Mouse (Mus musculus): ENCODE measurements around the gene Vwa5b2. TPM values are rescaled to one million over a fixed set of nuclear protein-coding genes. Genes with fewer than 3 reads are reported as not detected.
A peak's percentile ranks its signal among the peaks of the same experiment; 100 is the strongest.

The Vwa5b2 gene
- total RNA-seq, 2 experiments from 2014 or later, result not detected

DNA sequence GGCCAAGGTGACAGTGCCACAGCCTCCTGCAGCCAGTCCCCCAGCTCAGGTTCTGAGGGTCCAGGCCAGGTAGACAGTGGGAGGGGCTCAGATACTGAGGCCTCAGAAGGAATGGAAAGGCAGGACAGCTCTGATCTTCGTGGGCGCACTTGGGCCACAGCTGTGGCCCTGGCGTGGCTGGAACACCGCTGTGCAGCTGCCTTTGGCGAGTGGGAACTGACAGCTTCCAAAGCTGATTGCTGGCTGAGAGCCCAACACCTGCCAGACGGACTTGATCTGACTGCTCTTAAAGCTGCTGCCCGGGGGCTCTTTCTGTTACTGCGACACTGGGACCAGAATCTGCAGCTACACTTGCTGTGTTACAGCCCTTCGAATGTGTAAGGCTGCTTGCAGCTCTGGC lies 15.4 kb downstream of the Vwa5b2 start:
- ATAC-seq (replicated peaks; ENCODE audit: low FRiP score, poor library complexity, severe bottlenecking), result no peak

DNA sequence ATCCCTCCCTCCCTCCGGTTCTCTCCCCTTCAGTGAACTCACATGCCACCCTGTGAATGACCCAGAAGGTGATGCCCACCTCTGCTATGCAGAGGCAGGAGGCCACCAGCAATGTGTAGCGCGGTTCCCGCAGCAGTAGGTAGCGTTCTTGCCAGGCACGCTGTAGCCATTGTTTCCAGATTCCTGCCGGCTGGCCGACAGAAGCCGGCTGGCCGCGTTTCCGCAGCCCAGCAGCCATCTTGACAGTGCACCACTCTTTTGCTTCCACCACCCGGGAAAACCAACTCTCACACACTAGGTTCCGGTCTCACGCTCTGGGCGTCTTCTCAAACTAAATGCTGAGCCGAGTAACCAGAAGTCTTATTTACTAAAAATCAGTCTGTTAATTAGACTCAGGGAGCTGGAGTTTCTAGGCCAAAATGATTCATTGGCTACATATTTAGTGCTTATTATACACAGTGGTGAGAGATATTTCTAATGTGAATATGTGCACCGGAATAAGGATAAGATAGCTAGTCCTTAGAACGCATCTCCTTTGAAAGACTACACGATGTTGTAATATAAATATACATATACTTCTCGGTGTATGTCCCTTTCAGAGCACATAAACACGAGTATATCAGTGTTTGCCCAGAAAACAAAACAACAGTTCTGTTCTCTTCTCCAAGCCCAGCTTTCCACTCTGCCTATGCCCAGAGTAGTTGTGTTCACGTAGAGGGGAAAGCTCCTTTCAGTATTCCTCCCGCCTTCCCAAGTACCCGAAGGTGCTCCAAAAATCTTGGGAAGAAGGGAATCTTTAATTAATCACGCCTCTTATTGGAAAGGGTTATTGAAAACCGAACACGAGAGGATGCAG lies 21.5 kb downstream of the Vwa5b2 start:
- peak; percentile 56 for ATAC-seq (replicated peaks; ENCODE audit: low FRiP score, poor library complexity, severe bottlenecking)

DNA sequence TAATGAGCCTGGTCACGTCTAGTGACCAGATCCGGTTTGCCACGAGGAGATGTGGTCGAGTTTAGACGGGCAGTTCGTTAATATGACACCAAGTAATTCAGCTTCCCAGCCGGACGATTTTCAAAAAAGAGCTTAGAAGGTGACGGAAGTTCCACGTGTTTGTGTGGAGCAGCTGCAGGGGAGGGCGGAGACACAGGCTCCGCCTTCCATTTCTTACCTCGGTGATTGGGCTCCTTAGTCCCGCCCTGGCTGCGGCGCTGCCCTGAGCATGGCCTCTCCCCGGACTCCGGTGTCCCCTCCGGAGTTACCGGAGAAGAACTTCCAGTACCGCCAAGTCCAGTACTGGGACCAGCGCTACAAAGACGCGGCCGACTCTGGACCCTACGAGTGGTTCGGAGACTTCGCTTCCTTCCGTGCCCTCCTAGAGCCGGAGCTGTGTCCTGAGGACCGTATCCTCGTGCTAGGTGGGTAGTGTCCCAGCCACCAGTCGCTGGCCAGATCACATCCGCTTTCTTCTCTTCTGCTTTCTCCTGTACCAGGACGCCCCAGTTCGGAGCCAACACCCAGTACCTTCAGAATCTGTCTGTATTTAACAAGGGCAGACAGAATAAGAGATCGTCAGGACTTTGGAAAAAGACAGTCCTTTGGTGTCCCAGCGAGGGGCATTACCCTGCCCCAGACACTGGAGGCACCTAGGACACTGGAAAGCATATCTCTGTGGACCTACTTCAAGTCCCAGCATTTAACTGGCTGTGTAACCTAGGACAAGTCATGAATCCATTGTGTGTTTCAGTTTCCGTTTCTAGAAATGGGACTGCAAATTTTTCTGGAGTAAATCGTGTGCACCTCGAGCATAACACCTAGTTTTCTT lies 22.3 kb downstream of the Vwa5b2 start, which contains the start of the genes Eef1akmt4, Gm49333 and Alg3:
Gene Eef1akmt4 (plus strand): TSS at position 237 of the 871 bp plus-strand sequence.
Gene Gm49333 (plus strand): TSS at position 254 of the 871 bp plus-strand sequence.
Gene Alg3 (minus strand): TSS at position 379 of the 871 bp plus-strand sequence.
- ATAC-seq (replicated peaks; ENCODE audit: low FRiP score, poor library complexity, severe bottlenecking), result peak; percentile 99

DNA sequence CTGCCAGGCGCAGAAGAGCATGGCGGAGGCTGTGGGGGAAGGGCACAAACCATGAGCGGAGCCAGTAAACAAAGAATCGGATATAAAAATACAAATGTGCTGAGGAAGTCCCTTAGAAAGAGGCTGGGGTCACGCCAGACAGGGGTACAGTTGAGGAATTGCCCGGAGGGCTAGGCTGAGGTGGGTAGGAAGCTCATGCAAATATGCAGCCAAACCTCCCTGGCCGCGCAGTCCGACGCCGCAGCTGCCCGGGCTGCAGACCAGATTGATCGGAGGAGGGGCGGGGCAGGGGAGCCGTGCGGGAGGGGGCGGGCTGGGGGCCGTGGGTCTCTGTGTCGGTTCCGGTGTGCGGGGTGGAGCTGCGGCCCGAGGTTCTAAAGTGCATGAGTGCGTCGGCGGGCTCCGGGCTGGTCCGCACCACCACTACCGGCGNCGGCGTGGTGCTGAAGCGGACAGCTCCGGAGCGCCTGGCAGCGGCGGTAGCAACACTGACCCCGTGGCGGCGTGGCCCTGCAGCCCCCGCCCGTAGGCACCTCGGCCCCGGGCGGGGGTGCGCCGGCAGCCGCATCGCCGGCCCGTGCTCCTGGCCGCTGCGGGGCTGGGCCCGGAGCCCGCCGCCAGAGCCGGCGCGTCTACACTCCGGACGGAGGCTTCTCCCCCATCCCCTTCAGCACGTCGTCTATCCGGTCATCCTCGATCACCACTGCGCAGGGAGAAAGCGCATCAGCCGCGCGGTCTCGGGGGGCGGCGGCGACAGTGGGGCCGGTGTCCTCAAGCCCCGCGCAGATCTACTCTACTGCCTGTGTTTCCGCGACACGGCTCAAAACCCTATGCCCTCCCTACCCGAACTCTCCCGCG lies 30.5 kb downstream of the Vwa5b2 start:
- ATAC-seq (replicated peaks; ENCODE audit: low FRiP score, poor library complexity, severe bottlenecking), result no peak

DNA sequence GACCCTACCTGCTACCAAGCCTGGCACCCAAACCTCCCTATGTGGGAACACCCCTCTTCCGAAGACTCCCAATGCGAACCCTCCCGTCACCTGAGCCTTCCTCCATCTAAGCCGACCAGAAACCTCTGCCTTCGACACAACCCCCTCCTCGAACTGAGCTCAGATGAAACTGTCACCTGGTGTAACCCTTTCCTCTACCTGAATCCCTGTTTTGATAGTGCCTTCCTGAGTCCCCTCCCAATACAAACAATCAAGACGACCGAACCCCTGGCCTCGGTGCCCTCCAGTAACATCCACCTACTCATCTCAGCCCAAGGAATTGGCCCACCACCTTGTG lies 31.1 kb downstream of the Vwa5b2 start:
- ATAC-seq (replicated peaks; ENCODE audit: low FRiP score, poor library complexity, severe bottlenecking), result no peak

DNA sequence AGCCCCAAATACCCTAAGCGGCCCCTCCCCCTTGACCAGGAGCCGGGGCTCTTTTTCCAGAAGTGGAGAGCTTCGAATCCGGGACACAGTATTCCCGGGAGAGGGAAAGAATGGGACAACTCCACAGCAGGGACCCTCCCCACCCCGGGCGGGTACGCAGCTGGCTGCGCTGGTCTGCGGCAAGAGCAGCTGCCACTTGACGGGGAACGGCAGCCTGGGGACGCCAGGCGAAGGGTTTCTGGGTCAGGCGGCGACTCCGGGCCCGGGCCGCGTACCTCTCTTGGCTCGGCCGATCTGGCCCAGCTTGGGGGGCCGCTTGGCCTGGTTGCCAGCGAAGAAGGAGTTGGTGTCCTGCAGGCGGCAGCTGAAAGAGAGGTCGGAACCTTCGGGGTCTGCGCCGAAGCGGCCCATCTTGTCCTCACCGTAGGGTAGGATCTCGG lies 31.5 kb downstream of the Vwa5b2 start:
- ATAC-seq (replicated peaks; ENCODE audit: low FRiP score, poor library complexity, severe bottlenecking), result no peak

DNA sequence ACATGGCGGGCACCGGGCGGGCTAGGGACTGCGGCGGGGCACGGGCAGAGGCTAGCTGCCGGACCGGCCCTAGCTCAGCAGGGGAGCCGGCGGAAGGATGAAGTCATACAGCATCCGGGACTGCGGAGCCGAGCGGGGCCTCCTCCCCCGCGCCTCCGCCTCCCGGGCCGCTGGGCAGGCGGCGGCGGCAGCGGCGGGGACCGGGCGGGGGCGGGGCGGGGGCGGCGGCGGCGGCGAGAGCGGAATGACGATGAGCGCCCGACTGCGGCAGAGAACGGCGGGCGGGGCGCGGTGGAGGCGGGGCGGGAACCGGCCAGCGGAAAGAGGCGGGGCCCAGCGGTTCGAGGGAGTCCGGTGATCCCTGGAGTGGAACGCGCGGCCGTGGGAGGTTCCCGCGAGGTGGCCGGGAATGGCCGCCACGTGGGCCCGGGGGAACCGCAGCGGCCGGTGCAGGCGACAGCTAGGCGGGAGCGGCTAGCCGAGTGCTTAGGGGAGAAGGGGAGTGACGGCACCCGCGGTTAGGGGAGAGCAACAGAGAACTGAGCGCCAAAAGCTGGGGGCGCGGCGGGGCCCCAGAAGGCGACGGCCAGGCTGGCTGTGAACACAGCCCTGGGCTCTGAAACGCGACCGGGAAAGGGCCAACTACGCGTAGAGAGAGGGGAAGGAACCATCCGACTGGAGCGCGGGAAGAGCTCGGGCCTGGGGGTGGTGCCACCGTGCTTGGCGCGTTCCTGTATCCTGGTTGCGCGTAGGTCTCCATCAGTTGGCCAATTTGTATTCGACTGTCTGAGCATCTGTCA lies 32.1 kb downstream of the Vwa5b2 start, which contains the start of gene Camk2n2:
Gene Camk2n2 (minus strand): TSS at position 97 of the 800 bp plus-strand sequence.
- ATAC-seq (replicated peaks; ENCODE audit: low FRiP score, poor library complexity, severe bottlenecking), result peak; percentile 67

DNA sequence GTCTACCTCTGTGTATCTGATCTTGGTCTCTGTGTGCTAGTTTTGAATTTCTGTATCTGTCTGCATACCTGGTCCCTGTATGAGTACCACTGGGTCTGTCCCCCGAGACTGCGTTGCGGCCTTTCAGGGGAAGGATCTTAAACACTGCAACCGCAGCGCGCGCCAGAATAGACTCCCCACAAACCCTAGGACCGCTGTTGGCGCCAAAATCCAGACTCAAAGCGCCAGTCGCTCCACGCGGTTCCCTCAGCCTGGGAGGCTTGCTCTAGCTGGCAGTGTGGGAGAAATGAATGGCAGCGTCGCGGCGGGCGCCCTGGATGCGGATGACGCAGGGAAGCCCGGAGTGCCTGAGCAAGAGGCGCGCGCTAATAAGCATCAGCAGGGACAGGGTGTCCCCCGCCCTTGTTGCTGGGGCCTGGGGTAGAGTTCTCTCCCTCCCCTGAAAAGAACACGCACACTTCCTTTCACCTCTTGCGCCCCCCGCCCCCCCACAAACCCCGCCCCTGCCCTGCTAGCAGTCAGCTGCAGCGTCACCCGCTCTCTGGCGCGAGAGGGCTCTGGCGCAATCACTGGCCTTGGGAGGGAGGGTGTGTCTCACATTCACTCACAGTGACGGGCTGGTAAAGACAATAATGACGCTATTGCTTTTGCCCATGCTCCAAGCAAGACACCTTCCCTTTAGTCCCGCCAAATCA lies 32.9 kb downstream of the Vwa5b2 start:
- no peak for ATAC-seq (replicated peaks; ENCODE audit: low FRiP score, poor library complexity, severe bottlenecking)

DNA sequence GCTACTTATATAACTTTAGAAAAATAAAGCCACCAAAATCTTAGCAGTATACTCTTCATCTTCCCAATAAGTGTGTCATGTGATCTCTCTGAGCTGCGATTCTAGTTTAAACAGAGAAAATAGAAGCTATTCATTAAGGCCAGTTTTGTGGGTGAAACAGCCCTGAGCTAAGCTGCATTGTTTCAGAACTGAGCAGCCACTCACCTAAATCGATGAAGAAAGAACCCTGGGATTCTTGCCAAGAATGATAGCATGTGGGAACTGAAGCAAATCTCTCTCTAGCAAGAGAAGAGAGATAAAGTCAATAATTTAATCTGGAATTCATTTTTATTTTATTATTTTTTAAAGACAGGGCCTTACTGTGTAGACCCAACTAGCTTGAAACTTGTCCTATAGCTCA lies 33.9 kb downstream of the Vwa5b2 start:
- no peak for ATAC-seq (replicated peaks; ENCODE audit: low FRiP score, poor library complexity, severe bottlenecking)

DNA sequence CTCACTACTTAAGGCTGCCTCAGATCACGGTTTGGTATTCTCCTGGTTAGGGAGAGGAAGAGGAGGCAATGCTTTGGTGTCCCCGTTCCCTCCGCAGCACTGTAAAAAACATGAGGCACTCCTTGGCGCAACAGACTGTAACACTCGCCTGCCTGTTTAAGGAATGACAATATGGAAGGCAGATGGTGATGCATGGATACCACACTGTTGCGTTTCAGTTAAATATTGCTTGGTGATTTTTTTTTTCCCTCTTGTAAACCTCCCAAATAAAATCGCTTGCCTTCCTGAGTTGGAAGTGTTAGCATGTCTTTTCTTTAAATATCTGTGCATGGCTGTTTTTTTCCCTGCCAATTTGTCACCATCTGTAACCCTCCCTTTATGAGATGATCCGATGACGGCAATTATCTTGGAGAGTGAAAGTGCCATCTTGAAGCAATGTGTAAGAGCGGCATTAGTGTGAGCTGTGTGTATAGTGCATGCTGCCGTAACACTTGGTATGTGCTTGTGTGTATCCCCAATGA lies 39.7 kb downstream of the Vwa5b2 start:
- ATAC-seq (replicated peaks; ENCODE audit: low FRiP score, poor library complexity, severe bottlenecking), result no peak

DNA sequence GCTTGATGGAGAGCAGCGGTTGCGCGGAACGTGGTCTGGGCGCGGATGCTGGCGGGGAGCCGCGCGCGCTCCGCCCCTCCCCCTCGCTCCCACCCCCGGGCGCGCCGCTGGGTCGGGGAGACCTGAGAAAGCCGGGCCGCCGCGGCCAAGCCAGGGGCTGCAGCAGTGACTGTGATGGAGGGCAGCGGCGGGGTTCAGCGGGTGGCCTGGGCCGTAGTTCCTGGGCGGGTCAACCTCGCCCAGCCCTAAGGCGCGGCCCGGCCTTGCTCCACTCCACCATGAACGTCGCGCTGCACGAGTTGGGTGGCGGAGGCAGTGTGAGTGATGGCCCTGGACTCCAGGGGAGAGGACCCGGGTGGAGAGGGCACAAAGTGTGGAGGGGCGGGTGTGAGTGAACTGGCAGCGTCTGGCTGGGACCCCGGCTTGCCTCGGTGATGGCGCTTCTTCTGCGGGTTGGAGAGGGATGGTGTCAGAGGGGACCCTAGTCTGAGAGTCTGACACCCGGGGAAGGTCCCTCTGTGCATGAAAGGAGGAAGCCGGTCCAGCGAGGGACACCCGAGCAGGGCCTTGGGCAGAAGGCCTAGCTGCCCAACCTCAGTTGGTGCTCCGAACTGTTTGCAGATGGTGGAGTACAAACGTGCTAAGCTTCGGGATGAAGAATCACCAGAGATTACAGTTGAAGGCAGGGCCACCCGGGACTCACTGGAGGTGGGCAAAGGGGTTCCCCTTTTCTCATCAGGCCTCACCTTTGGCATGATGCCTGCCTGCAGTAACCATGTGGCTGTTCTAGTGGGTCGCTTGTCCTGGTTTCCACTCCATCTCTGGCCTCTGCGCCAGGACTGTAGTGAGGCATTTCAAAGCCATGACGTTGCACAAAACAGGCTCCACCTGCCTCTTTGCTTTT lies 40.7 kb downstream of the Vwa5b2 start, which contains the start of gene Ece2:
Gene Ece2 (plus strand): TSS at position 98 of the 904 bp plus-strand sequence.
- ATAC-seq (replicated peaks; ENCODE audit: low FRiP score, poor library complexity, severe bottlenecking), result peak; percentile 47; the same call in 1 of the 2 replicates

DNA sequence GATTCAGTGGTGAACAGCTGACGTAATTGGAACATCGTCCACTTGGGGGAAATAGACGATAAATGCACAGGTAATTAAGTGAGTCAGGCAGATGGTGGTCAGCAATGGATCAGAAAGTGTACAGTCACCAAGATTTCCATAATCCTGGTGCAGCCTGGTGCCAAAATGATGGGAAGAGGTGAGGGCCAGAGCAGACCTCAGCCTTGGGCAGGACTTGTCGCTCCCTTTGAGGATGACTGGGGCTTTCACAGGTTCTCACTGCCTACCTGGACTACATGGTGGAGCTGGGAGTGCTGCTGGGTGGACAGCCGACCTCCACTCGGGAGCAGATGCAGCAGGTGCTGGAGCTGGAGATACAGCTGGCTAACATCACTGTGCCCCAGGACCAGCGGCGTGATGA lies 48.1 kb downstream of the Vwa5b2 start:
- ATAC-seq (replicated peaks; ENCODE audit: low FRiP score, poor library complexity, severe bottlenecking), result 0 out of 2 replicates have a peak, but pooled peaks have one; percentile 51

DNA sequence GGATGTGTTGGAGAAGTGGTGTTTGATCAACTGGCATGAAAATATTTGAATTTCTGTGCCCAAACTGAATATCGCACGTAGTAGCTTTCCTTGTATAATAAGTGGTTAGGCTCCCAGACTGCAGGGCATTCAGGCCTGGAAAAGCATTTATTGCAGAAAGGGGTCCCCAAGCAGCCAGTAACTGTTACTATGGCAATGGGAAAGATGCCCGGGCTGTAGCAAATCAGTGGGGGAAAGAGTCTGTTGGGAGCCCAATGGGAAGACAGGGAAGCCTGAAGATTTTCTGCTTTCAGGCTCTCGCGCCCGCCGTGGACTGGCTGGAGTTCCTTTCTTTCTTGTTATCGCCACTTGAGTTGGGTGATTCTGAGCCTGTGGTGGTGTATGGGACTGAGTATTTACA lies 49.1 kb downstream of the Vwa5b2 start:
- no peak for ATAC-seq (replicated peaks; ENCODE audit: low FRiP score, poor library complexity, severe bottlenecking)

DNA sequence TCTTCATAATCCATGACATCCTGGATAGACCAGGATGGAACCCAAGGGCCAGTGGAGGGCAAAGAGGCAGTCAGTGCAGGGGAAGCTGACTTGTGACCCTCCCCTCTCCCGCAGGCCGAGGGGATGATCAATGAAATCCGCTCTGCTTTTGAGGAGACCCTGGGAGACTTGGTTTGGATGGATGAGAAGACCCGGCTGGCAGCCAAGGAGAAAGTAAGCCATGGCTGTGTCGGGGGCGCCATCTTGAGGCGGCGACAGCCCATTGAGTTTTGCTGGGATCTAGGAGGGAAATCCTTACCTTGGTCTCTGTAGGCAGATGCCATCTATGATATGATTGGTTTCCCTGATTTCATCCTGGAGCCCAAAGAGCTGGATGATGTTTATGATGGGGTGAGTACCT lies 52.9 kb downstream of the Vwa5b2 start:
- no peak for ATAC-seq (replicated peaks; ENCODE audit: low FRiP score, poor library complexity, severe bottlenecking)

DNA sequence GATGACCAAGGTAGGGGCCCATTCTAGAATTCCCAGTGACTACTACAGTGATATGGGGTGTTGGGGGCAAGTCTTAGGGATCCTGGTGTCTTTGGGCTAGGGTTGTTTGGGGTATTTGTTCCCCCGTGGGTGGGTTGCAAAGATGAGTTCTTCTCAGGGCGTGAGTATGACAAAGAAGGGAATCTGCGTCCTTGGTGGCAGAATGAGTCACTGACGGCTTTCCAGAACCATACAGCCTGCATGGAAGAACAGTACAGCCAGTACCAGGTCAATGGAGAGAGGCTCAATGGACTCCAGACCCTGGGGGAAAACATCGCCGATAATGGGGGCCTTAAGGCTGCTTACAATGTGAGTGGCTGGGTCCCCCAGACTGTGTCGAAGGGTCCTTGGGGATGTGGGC lies 54.6 kb downstream of the Vwa5b2 start:
- no peak for ATAC-seq (replicated peaks; ENCODE audit: low FRiP score, poor library complexity, severe bottlenecking)

DNA sequence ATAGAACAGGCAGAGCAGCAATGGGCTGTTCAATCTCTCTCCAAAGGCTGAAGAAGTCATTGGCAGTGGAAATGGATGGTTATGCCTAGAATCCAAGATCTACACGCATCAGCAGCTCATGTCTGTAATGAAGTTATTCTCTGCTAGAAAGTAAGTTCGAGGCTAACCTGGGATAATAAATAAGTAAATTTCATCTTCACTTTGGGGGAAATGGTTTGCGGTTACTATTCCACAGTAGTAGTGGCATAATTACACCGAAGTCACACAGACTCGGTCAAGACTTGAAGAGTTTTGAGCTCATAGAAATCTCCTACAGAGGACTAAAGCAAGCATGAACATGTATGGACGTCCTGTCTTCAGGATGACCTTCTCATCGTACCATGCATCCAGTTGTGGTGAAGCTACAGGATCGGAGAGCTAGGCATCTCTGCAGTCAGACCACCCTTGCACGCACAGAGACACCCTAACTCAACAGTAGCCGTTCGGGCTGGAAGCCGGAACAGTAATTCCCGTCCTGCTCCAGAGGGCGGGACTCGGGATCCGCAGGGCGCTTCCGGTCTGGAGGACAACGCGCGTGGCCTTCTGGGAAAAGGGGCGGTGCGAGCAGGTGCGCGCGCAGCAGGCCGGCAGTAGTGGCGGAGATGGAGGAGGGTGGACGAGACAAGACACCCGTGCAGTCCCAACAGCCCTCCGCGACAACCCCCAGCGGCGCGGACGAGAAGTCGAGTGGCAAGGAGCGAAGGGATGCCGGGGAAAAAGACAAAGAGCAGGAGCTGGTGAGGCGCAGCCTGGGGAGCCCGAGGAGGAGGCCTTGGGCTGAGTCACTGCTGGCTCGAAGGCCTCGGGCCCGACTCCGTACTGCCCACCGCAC lies 62.0 kb downstream of the Vwa5b2 start, which contains the start of gene Psmd2:
Gene Psmd2 (plus strand): TSS at position 577 of the 871 bp plus-strand sequence.
- ATAC-seq (replicated peaks; ENCODE audit: low FRiP score, poor library complexity, severe bottlenecking), result peak; percentile 99

Measured in erythroblast, adult 5-6 weeks (primary cell).